13 mouse cellular contexts compared by ENCODE assay signal in the genomic region with DNA sequence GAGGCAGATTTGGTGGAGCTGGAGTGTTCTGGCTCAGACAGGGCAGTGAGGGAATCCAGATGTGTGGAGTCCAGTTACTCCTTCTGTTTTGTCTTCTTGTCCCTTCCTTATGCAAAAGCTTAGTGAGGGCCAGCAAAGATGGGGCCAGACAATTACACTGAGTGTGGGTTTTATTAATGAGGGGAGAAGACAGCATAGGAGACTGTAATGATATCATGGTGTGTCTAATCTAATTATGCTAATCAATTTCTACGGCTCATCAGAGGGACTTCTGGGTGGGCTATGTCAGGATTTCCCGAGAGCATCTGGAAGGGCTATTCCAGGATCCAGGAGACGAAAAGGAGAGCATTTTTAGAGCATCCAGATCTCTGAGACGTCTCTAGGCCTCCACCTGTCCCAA. TPM values are rescaled to one million over a fixed set of nuclear protein-coding genes. Genes with fewer than 3 reads are reported as not detected.
"Had no signal": no experiment of that assay in that cellular context is flagged by ENCODE, and none has a peak within 500 bp of the region (broad histone marks: within the 10 kb centered on the region; RNA-seq: fewer than 3 reads in every experiment).

No protein-coding gene starts in this region.

- DNase-seq: kidney, adult 9 months; kidney, postnatal 36 days; liver; lung, adult 2 months; lung, postnatal 36 days; thymus, postnatal 4 days had no signal

- H3K27ac ChIP-seq: kidney, postnatal 0 days; limb, embryonic 12.5 days; liver, embryonic 14.5 days; midbrain, embryonic 13.5 days; stomach, postnatal 0 days had no signal

- H3K36me3 ChIP-seq: limb, embryonic 12.5 days; midbrain, embryonic 13.5 days had no signal

- H3K4me1 ChIP-seq: limb, embryonic 12.5 days; midbrain, embryonic 13.5 days had no signal

- H3K4me3 ChIP-seq: limb, embryonic 12.5 days; midbrain, embryonic 13.5 days had no signal

- H3K4me2 ChIP-seq: limb, embryonic 12.5 days; midbrain, embryonic 13.5 days had no signal

- H3K27me3 ChIP-seq: limb, embryonic 12.5 days; midbrain, embryonic 13.5 days had no signal

- H3K9ac ChIP-seq: limb, embryonic 12.5 days; liver, embryonic 14.5 days; midbrain, embryonic 13.5 days had no signal

- H3K9me3 ChIP-seq: limb, embryonic 12.5 days; midbrain, embryonic 13.5 days had no signal

- ATAC-seq: lung, postnatal 0 days had no signal

RNA-seq across cellular contexts. Expression of a gene that starts 32.0 kb away (rescaled TPM):
- polyA plus RNA-seq: kidney, postnatal 0 days; limb, embryonic 12.5 days; liver, embryonic 14.5 days; lung, adult 2 months; lung, postnatal 0 days; midbrain, embryonic 13.5 days; neural tube, embryonic 14.5 days; stomach, postnatal 0 days had no signal
